Mouse (Mus musculus) c-Kit-negative CD71-positive TER-119-positive erythroid progenitor cells, embryonic 14.5 days (primary cell): ENCODE results near the gene Ppp1r13l.

Source experiments
- DNase-seq: peaks from one replicate; pipeline ENCODE4 v3.0.0-alpha.2; 2013; ENCODE audit warnings: low read depth, low spot score

The Ppp1r13l gene

DNA sequence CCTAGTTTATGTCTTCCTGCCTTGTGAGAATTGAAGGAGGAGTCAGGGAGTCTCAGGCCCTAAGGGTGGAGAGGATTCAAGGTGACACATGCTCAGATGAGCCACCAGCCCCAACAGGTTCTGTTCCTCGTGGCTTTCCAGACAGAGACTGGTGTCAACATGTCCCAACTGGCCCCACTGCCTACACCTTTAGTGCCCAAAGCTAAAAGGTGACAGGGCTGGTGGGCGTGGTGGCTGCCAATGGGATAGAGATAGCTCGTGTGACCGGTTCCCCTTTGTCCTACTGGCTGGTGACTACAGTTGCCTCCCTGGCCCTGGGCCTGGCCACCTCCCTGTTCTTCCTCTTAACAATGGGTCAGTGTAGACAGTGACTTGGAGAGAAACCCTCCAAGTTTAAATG is 5.8 kb downstream of the Ppp1r13l start:
- no peak for DNase-seq

DNA sequence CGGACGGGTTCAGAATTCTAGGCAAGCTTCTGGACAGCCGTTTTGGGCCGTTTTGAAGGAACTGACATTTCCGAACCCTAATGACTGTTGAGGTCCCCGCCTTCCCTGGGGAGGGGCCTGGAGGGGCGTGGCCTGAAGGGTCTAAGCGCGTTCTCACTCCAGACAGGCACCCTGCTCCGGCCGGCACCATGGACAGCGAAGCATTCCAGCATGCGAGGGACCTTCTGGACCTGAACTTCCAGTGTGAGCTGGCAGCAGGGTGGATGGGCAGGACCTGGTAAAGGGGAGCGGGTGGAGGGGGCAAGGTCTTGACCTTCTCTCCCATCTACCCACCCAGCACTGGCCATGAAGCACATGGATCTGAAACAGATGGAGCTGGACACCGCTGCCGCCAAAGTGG is 8.8 kb downstream of the Ppp1r13l start:
- DNase-seq, result no peak

DNA sequence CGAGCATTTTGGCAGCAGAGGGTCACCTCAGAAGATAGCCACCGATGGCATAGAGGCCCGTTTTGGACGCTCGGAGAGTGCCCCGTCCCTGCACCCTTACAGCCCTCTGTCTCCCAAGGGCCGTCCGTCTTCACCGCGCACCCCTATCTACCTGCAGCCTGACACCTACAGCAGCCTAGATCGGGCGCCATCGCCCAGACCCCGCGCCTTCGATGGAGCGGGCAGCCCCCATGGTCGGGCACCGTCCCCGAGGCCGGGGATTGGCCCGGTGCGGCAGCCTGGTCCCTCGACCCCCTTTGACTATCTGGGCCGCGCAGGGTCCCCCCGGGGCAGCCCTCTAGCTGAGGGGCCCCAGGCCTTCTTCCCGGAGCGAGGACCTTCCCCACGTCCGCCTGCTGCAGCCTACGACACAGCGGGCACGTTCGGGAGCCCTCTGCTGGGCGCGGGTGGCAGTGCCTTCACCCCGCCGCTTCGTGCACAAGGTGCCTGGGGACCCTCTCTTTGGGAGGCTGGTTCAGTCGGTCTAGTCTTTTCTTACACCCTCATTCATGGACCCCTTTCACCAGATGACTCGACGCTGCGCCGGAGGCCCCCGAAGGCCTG is 10.4 kb downstream of the Ppp1r13l start:
- DNase-seq, result no peak

DNA sequence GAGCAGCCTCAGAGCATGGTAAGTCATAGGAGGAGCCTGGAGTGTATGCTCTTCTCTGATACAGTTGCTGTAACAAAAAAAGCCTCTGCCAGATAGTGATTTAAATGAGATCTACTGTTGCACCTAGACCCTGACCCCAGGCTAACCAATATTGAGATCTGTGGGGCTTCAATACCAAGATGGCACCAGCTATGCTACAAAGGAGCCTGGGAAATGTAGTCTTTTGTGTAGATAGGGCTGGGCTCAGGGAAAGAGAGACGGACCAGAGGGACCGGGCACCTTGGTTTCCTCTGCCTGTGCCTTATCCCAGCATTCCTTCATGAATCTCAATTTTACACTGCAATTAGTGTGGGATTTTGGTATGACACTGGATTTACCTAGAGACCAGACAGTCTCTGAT is 13.8 kb downstream of the Ppp1r13l start:
- DNase-seq, result no peak

DNA sequence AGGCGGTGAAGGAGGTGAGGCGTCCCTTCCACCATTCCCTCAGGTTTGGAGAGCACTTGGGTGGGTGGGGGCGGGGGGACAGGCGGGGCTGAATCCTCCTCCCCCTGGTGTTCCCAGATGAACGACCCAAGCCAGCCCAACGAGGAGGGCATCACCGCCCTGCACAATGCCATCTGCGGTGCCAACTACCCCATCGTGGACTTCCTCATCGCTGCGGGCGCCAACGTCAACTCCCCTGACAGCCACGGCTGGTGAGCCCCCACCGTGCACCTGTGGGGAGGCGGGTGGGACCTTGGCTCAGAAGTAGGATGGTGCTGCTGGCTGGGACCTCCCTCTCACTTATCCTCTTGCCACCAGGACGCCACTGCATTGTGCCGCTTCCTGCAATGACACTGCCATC is 15.8 kb downstream of the Ppp1r13l start:
- no peak for DNase-seq

DNA sequence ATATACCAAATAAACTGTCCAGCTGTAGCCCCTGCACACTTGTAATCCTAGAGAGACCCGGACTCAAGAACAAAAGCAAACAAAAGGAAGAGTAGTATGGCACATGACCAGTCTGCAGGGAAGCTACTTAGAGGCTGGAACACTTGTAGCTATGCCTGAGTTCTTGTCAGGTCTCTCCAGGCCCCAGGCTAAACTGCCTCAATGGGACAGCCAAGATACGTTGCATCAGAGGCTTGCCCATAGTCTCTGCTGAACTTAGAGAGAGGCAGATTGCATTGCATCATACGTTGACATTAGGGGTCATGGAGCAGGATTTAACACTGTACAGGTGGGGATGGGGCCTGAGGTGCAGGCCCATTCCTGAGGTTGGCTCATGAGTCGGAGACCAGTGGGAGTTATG is 16.5 kb downstream of the Ppp1r13l start:
- DNase-seq, result no peak

DNA sequence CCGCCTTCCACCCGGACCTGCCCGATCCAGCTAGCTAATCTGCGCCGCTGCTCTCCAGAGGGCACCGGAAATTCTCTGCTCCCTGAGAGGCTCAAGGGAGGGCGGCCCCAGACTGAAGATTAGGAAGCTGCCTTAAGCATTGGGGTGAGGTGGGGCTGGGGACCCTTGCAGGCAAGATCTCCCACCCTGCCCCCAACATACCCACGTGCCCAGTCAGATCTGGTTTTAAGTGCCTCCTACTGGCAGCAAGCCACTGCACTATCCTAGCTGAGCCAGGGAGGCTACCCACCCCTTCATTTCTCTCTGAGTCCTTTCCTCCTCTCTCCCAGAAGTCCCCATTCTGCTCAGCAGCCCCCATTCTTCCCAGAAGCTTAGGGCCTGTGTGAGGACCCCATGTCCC is 18.5 kb downstream of the Ppp1r13l start:
- no peak for DNase-seq

DNA sequence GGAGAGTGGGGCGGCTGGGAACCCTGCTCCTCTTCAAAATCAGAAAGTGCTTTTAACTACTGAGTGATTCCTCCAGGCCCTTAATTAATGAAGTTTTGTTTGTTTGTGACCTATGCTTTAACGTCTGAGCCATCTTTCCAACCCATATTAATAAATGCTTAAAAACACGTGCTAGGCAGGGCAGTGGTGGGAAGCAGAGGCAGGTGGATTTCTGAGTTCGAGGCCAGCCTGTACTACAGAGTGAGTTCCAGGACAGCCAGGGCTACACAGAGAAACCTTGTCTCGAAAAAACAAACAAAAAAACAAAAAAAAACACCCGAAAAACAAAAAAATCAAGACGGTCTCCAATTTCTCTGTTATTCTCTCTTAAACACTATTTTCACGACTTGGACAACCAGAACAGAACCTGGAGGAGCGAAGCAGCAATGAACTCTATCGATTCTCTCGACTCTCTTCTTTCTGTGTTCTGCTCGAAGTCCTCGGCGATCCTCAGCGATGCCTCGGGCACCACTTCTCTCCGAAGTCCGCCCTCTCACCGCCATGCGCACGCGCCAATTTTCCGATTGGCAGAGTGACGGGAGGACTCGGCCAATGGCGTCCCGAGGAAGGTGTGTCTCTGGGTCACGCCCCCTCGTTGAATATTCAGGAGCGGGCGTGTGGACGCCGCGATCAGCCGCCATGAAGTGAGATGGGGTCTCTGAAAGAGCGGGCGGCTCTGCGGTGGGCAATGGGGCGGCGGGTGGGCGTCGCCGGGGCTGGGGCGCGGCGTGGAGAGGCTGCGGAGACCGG is 22.0 kb downstream of the Ppp1r13l start, which contains the start of gene Ercc2:
TSS of gene Ercc2 (plus strand) at position 634 of the 789 bp plus-strand sequence.
- DNase-seq, result peak; percentile 97

DNA sequence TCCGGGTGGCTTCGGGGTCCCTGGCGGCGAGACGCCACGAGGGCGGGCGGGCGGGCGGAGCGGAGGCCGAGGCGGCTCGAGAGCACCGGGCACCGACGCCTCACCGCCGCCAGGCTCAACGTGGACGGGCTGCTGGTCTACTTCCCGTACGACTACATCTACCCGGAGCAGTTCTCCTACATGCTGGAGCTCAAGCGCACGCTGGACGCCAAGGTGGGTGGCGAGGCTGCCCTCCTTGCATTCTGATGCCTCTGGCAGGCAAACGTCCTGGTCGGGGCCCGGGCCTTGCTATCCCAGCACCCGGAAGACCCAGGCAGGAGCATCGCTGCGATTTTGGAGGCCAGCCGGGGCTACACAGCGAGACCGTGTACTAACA is 22.6 kb downstream of the Ppp1r13l start:
- DNase-seq, result no peak

DNA sequence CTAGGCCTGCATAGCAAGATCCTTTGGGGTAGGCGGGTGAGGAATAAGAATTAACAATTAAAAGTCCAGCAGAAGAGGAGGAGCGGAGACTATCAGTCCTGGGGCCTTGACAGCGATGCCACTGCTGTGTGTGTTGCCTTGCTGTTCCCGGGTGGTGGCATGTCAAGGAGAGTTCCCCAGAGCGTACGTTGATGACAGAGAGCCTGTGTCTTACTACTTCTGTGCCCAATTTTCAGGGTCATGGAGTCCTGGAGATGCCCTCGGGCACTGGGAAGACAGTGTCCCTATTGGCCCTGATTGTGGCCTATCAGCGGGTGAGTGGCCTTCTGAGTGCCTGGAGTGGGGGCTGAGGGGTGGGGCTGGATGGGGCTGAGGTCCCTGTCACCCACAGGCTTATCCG is 24.2 kb downstream of the Ppp1r13l start:
- no peak for DNase-seq

DNA sequence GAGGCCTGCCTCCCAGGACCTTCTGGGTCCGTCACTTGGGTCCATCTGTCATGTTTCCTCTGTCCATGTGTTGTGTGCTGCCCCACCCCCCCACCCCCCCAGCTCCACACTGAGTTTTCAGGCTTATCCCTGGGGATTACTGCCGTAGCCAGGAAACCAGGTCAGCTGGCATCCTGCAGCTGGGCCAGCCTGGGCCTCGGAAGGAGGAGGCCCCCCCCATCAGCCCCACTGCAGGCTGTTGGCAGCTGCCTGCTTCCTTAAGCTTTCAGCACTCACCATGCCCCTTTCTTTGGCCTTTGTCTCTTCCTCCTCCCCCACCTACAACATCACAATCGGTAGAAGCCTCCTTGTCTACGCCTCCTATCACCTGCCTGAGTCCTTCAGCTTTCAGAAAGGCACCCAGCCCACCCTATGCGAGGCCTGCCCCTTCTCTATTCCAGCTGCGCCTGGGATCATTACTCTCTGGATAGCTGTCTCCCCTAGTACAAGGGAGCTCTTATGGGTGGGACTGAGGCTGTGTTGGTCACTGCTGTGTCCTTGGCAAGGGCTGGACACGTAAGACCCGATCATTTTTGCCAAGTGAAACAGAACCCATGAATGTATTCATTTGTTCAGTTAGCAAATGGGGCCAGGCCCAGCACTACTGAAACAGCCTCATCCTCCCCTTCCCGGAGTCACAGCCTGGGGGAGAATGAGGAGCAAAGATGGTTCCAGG is 29.3 kb downstream of the Ppp1r13l start:
- DNase-seq, result no peak

DNA sequence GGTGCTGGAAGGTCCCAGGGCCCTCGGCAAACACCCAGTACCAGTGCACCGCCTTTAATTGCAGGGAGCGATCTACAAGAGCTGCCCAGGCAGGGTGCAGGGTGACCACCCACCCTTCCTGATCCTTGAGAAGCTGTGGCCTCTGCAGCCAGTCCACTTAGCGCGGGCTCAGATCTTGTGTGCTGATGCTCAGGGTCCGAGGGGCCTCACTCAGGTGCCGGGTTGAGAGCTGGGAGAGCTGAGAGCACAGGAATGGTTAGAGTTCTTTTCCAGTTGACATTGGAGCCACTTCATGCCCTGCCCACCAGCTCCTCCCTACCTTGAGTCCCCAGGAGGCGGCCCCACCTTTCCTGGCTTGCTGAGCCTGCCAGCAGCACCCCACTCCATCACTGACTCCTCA is 34.9 kb downstream of the Ppp1r13l start:
- no peak for DNase-seq

DNA sequence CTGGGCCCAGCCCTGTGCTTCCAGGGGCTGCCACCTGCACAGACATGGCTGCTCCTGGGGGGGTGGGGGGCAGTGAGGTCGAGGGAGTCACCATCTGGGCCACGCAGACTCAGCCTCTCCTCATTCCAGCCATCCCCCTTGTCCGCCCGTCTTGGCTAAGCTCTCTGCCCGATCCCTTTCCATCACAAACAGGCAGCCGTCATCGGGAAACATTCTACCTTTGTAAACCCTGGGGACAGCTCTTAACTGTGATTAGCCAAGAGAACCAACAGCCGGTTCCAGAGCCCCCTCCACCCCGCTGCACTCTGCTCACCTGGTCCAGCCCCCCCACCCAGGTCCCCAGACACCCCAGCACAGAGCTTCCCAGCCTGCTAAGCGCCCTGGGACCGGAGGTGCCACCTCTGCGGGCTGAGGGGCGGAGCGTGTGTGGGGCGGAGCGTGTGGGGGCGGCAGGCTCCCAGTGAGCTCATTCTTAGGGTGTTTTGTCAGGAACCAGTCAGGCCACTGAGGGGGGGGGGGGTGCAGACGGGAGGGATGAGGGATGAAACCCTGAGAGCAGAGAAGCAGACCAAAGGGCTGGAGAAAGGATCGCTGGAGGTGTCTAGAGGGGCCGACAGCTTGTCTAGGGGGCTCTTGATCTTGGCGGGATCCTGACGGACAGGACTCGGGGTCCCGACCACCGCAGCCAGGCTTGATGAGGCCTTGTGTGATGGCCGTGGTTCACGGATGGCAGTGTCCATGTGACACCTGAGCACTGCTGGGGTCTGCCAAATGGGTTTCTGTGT is 40.1 kb downstream of the Ppp1r13l start:
- DNase-seq, result no peak

DNA sequence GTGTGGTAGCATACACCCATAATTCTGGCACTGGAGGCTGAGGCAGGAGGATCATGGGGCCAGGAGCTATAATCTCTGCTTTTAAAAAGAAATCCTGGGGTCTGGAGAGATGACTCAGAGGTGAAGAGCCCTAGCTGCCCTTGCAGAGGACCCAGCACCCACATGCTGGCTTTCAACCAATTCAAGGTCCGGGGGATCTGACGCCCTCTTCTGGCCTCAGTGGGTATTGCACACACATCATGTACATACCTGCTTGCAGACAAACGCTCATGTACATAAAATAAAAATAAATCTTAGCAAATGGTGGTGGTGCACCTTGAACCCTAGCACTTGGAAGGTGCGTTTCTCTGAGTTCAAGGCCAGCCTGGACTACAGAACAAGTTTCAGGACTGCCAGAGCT is 41.4 kb downstream of the Ppp1r13l start:
- no peak for DNase-seq

DNA sequence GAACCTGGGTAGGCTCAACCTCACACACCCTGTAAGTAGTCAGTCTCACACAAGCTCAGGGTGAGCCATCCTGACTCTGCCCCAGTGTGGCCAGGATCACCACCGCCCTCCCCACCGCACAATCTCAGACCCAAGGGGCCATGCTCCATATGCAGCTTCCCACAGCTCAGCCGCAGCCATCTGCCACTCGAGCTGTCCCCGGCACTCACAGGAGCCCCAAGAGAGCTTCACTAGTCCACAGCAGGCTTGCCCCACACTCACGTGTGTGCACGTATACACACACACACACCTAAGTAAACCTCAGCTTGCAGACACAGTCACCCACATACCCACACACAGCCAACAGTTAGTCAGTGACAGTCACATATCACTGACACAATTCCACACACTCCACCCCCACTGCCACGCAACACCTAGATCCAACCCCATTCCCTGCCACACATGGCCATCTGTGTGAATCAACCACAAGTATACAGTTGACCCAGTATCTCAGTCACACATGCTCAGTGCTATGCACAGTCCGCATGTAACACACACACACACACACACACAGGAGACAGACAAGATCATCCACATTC is 43.1 kb downstream of the Ppp1r13l start:
- no peak for DNase-seq

DNA sequence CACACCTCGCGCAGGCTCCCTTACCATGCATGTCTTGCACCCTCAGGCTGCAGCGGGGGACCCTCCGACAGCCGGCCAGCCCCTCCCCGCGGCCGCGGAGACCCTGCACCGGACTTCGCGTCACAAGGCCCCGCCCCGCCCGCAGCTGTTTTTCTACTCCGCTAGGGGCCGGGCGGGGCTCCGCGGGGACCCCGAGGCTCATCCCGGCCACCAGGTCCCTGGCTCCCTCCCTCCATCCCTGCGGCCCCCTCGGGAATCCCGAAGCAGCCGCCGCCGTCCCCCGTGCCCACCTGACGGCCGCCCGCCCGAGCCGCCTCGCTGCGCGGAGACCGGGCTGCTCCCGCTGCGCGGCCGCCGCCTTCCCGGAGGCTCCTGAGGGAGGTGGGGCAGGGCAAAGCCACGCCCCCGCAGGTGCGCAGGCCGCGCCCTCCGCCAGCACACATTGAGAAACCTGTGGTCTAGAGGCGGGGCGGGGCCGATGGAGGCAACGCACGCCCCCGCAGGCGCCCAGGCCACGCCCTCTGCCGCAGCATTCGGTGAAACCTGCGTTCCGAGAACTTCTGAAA is 44.3 kb downstream of the Ppp1r13l start, which contains the start of gene Klc3:
TSS of gene Klc3 (minus strand) at position 374 of the 566 bp plus-strand sequence.
- peak; percentile 36 for DNase-seq

DNA sequence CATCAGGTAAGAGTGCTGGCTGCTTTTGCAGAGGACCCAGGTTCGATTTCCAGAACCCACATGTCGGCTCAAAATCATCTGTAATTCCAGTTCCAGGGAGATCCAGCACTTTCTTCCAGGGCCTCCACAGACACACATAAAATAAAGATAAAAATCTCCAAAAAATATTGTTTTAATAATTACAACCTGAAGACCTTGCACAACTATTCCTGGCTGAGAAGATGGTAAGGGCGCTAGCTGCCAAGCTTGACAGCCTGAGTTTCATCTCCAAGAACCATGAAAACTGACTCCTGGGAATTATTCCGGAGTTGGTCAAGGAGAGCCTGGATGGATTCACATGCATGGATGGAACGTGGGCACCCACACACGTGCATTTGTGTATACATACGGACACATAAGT is 44.9 kb downstream of the Ppp1r13l start, which contains the start of gene Ckm:
TSS of gene Ckm (plus strand) at position 301 of the 400 bp plus-strand sequence.
- no peak for DNase-seq

DNA sequence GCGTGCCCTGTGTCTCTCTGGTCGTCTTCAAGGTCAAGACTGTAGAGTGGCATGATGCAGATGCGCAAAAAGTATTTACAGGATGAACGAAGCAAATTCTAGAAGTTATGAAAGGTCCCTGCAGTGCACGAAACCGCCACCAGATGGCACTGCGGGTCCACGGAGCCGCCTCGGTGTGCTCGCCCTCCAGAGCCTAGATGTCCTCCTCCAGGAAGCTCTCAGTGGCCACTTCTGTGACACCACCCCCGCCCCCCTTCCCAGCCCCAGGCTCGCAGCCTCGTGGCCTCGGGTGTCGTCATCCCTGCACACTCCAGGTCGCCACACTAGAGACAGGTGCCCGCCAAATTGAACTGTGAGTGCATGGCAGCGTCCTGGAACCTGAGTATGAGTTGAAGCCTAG is 45.9 kb downstream of the Ppp1r13l start:
- DNase-seq, result peak; percentile 55

DNA sequence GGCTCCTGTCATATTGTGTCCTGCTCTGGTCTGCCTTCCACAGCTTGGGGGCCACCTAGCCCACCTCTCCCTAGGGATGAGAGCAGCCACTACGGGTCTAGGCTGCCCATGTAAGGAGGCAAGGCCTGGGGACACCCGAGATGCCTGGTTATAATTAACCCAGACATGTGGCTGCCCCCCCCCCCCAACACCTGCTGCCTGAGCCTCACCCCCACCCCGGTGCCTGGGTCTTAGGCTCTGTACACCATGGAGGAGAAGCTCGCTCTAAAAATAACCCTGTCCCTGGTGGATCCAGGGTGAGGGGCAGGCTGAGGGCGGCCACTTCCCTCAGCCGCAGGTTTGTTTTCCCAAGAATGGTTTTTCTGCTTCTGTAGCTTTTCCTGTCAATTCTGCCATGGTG is 50.2 kb downstream of the Ppp1r13l start:
- DNase-seq, result no peak

DNA sequence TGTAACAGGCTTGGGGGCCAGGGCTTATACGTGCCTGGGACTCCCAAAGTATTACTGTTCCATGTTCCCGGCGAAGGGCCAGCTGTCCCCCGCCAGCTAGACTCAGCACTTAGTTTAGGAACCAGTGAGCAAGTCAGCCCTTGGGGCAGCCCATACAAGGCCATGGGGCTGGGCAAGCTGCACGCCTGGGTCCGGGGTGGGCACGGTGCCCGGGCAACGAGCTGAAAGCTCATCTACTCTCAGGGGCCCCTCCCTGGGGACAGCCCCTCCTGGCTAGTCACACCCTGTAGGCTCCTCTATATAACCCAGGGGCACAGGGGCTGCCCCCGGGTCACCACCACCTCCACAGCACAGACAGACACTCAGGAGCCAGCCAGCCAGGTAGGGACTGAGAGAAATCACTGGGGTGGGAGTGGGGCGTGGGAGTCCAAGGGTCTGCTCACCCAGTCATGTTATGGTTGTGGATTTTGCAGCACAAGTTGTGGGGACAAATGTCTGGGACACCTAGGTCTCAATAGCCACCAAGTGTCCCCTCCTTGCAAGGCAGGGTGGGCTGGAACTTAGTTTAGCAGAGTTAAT is 51.3 kb downstream of the Ppp1r13l start:
- DNase-seq, result no peak

DNA sequence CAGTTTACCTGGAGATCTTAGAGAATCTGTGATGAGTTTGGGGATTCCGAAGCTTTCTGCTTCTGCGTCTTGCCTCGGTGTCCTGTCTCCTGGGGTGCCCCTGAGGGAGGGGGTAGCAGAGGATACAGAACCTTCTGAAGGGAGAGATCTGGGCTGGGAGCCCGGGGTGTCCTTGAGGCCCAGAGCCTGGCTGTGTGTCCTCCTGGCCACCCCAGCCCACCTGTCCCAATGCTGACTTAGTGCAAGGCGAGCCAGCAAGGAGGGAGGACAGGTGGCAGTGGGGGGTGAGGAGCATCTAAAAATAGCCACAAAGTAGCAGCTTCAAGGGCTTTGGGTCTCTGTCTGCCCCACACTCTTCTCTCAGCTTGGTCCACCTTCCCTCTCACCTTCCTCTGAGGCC is 52.2 kb downstream of the Ppp1r13l start:
- DNase-seq, result no peak
